Comparison of ENCODE assay signal across 14 mouse cellular contexts in the genomic region with DNA sequence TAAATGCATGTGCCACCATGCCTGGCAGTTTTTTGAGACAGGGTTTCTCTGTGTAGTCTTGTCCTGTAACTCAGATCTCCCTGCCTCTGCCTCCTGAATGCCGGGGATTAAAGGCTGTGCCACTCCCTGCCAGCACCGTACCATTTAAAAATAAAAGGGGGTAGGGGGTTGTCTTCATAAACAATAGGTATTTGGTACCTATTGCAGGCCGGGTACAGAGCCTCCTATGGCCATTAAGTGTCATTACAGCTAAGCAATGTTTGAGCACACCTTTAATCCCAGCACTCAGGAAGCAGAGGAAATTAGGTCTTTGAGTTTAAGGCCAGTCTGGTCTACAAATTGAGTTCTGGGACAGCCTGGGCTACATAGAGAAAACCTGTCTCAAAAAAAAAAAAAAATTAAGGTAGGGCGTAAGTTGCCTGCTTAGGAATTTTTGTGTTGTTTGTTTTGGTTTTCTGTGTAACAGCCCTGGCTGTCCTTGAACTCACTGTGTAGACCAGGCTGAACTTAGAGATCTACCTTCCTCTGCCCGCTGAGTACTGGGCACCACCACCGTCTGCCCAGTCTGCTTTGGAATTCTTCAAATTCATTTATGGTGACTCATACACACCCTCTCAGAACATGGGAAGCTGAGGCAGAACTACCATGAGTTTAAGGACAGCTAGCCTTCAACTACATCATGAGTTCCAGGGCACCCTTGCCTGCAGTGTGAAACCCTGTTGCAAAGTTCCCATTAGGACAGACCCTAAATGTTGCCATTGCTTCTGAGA. TPM values are rescaled to one million over a fixed set of nuclear protein-coding genes. Genes with fewer than 3 reads are reported as not detected.
DNase-seq lines count a peak whose midpoint lies in the region; ATAC-seq and TF ChIP-seq lines count a peak whose summit lies in the region.
"Had no signal": no experiment of that assay in that cellular context is flagged by ENCODE, and none has a peak within 500 bp of the region (broad histone marks: within the 10 kb centered on the region; RNA-seq: fewer than 3 reads in every experiment).

No protein-coding gene starts in this region.

- DNase-seq in liver, adult 2 months (ENCODE audit: extremely low read depth, low read depth, low spot score): peak; percentile 29
- no peak for DNase-seq in liver, embryonic 11.5 days (ENCODE audit: low spot score)
- peak; percentile 45 for DNase-seq in CD4-positive helper T cell, adult 2 months (ENCODE audit: low read depth, low spot score)
- DNase-seq in G1E (ENCODE audit: low spot score): no peak
- peak; percentile 62 for DNase-seq in naive thymus-derived CD4-positive, alpha-beta T cell, adult 2 months (ENCODE audit: low read depth)
- no peak for DNase-seq in cerebellum, adult 11 months
- no peak for DNase-seq in cerebellum, adult 11-12 months
- DNase-seq: cerebellum, adult 9-11 months; thymus, postnatal 4 days had no signal

- H3K9me3 ChIP-seq in liver, embryonic 11.5 days (ENCODE audit: control insufficient read depth, low read length): no peaks in the 10 kb centered on the region
- no peaks in the 10 kb centered on the region for H3K9me3 ChIP-seq in G1E (replicated peaks)
- H3K9me3 ChIP-seq: embryonic facial prominence, embryonic 13.5 days; heart, embryonic 12.5 days; limb, embryonic 10.5 days had no signal

- TF ChIP-seq CTCF in liver, adult 2 months (IDR thresholded peaks at IDR 0.05; ENCODE audit: low read depth, low read length): 0 out of 2 replicates have a peak, but pooled peaks have one; percentile 5
- TF ChIP-seq CTCF in G1E (IDR thresholded peaks at IDR 0.05; ENCODE audit: low read depth, low read length): peak; percentile 72; the same call in 1 of the 2 replicates

- H3K4me1 ChIP-seq in liver, adult 2 months (ENCODE audit: control insufficient read depth, insufficient read depth, low read length): no peaks in the 10 kb centered on the region; the same call in 1 of the 2 replicates
- H3K4me1 ChIP-seq in liver, embryonic 11.5 days (replicated peaks; ENCODE audit: control insufficient read depth, insufficient read depth, low read length): peaks cover 12% of the 10 kb centered on the region
- H3K4me1 ChIP-seq in G1E (ENCODE audit: insufficient read depth, low read depth, low read length): peaks cover 27% of the 10 kb centered on the region

- no peaks in the 10 kb centered on the region for H3K79me2 ChIP-seq in liver, adult 2 months (ENCODE audit: control insufficient read depth, insufficient read depth, low read length)

- H3K36me3 ChIP-seq in liver, adult 2 months (ENCODE audit: control insufficient read depth, insufficient read depth, low read length): no peaks in the 10 kb centered on the region
- H3K36me3 ChIP-seq in liver, embryonic 11.5 days (ENCODE audit: control insufficient read depth, insufficient read depth, low read length): no peaks in the 10 kb centered on the region
- H3K36me3 ChIP-seq in G1E (replicated peaks): peaks cover 5% of the 10 kb centered on the region
- H3K36me3 ChIP-seq: embryonic facial prominence, embryonic 13.5 days; heart, embryonic 12.5 days had no signal

- H3K4me2 ChIP-seq in liver, embryonic 11.5 days: no peak overlapping the region
- H3K4me2 ChIP-seq: embryonic facial prominence, embryonic 13.5 days; heart, embryonic 12.5 days had no signal

- no peak overlapping the region for H3K9ac ChIP-seq in liver, adult 2 months (ENCODE audit: low read depth, low read length)
- H3K9ac ChIP-seq in liver, embryonic 11.5 days (ENCODE audit: low read depth, low read length): no peak overlapping the region
- H3K9ac ChIP-seq: embryonic facial prominence, embryonic 13.5 days; heart, embryonic 12.5 days had no signal

- WGBS in liver, adult 2 months: 32% methylated on average over 6 of the region's 6 CpGs
- 45% methylated on average over 6 of the region's 6 CpGs for WGBS in liver, embryonic 11.5 days

- no peak for ATAC-seq in liver, embryonic 11.5 days (replicated peaks; ENCODE audit: low FRiP score)
- ATAC-seq in G1E (ENCODE audit: extremely low read depth, insufficient number of reproducible peaks, low FRiP score, poor library complexity, severe bottlenecking): no peak
- ATAC-seq: forebrain, embryonic 16.5 days; hindbrain, embryonic 16.5 days had no signal

- TF ChIP-seq POLR2A in liver, adult 2 months (IDR thresholded peaks at IDR 0.05; ENCODE audit: extremely low read depth, insufficient read depth, low read length): no peak

- no peaks in the 10 kb centered on the region; the same call in 1 of the 2 replicates for H3K27me3 ChIP-seq in liver, adult 2 months (ENCODE audit: control insufficient read depth, insufficient read depth, low read length)
- H3K27me3 ChIP-seq in liver, embryonic 11.5 days (replicated peaks; ENCODE audit: control insufficient read depth, insufficient read depth, low read length): no peaks in the 10 kb centered on the region
- peaks cover 3% of the 10 kb centered on the region; the same call in 1 of the 2 replicates for H3K27me3 ChIP-seq in G1E (ENCODE audit: insufficient read depth, low read length)
- H3K27me3 ChIP-seq: embryonic facial prominence, embryonic 13.5 days; heart, embryonic 12.5 days had no signal

- H3K27ac ChIP-seq in liver, adult 2 months (replicated peaks; ENCODE audit: insufficient read depth, low read depth, low read length): no peak overlapping the region
- no peak overlapping the region for H3K27ac ChIP-seq in liver, embryonic 11.5 days (ENCODE audit: low read depth, low read length)
- H3K27ac ChIP-seq: embryonic facial prominence, embryonic 13.5 days; limb, embryonic 10.5 days had no signal

- H3K4me3 ChIP-seq in liver, adult 2 months (ENCODE audit: insufficient read depth, low read depth, low read length): no peak overlapping the region
- H3K4me3 ChIP-seq in liver, embryonic 11.5 days (ENCODE audit: low read depth, low read length): no peak overlapping the region
- no peak overlapping the region for H3K4me3 ChIP-seq in G1E (ENCODE audit: low read depth, low read length)
- H3K4me3 ChIP-seq: embryonic facial prominence, embryonic 13.5 days; heart, embryonic 12.5 days; limb, embryonic 10.5 days had no signal

RNA-seq across cellular contexts. Expression of gene Wdr34, which starts 3.5 kb away (rescaled TPM):
- total RNA-seq in liver, adult 2 months (2014; rRNA removed): 5.5 and 7.5 TPM in 2 replicates
- polyA plus RNA-seq in liver, adult 2 months (2012; rRNA removed): 9.7 and 10.3 TPM in 2 replicates
- polyA plus RNA-seq in liver, embryonic 11.5 days (2014; fragmentation: Nextera tagmentation; extraction: Ambion mirVana): 22.1 and 25.1 TPM in 2 replicates
- total RNA-seq in G1E (2014; fragmentation: Nextera tagmentation) (15.1 and 17.9 TPM in 2 replicates), G1E (2017) (9.6 and 13.5 TPM in 2 replicates)
- 35.5 and 38.4 TPM in 2 replicates for polyA plus RNA-seq in G1E (2012)

RNA-seq across cellular contexts. Expression of gene Set, which starts 5.0 kb away (rescaled TPM):
- total RNA-seq in liver, adult 2 months (2014; rRNA removed): 64.2 and 85.1 TPM in 2 replicates
- 25.9 and 26.3 TPM in 2 replicates for polyA plus RNA-seq in liver, adult 2 months (2012; rRNA removed)
- polyA plus RNA-seq in liver, embryonic 11.5 days (2014; fragmentation: Nextera tagmentation; extraction: Ambion mirVana): 641 and 659 TPM in 2 replicates
- total RNA-seq in G1E (2014; fragmentation: Nextera tagmentation): 751 and 948 TPM in 2 replicates
- 667 and 849 TPM in 2 replicates for total RNA-seq in G1E (2017)
- polyA plus RNA-seq in G1E (2012): 806 and 885 TPM in 2 replicates

RNA-seq across cellular contexts. Expression of gene Pkn3, which starts 25.3 kb away (rescaled TPM):
- 0.40 and 0.74 TPM in 2 replicates for total RNA-seq in liver, adult 2 months (2014; rRNA removed)
- 0.96 and 1.5 TPM in 2 replicates for polyA plus RNA-seq in liver, adult 2 months (2012; rRNA removed)
- polyA plus RNA-seq in liver, embryonic 11.5 days (2014; fragmentation: Nextera tagmentation; extraction: Ambion mirVana): 9.6 and 10.2 TPM in 2 replicates
- total RNA-seq in G1E (2014; fragmentation: Nextera tagmentation): 1.6 and 2.4 TPM in 2 replicates
- total RNA-seq in G1E (2017): 4.5 and 5.9 TPM in 2 replicates
- 13.3 and 14.5 TPM in 2 replicates for polyA plus RNA-seq in G1E (2012)

RNA-seq across cellular contexts. Expression of gene Zdhhc12, which starts 41.3 kb away (rescaled TPM):
- 16.8 and 26.1 TPM in 2 replicates for total RNA-seq in liver, adult 2 months (2014; rRNA removed)
- 48.9 and 53.4 TPM in 2 replicates for polyA plus RNA-seq in liver, adult 2 months (2012; rRNA removed)
- polyA plus RNA-seq in liver, embryonic 11.5 days (2014; fragmentation: Nextera tagmentation; extraction: Ambion mirVana): 51.9 and 53.7 TPM in 2 replicates
- total RNA-seq in G1E (2014; fragmentation: Nextera tagmentation) (25.4 and 29.4 TPM in 2 replicates), G1E (2017) (9.5 and 10.3 TPM in 2 replicates)
- polyA plus RNA-seq in G1E (2012): 31.0 and 31.4 TPM in 2 replicates

Comparison
In these comparisons a context has a peak if more than half of its experiments do, and no peak if none do; other contexts are left out.
1. DNase-seq: peak in liver, adult 2 months (single experiment), CD4-positive helper T cell, adult 2 months (single experiment) and naive thymus-derived CD4-positive, alpha-beta T cell, adult 2 months (single experiment); none in liver, embryonic 11.5 days (single experiment), G1E (single experiment), cerebellum, adult 11 months (single experiment) and cerebellum, adult 11-12 months (single experiment).
2. RNA of gene Set, which starts 5.0 kb away (polyA plus RNA-seq): 806 to 885 TPM in G1E and 641 to 659 TPM in liver, embryonic 11.5 days; 25.9 to 26.3 TPM in liver, adult 2 months; every median in the first group is over 10 times any median in the second.